Mouse (Mus musculus): ENCODE results near the gene Olfr411. TPM values are rescaled to one million over a fixed set of nuclear protein-coding genes. Genes with fewer than 3 reads are reported as not detected.
A peak's percentile ranks its signal among the peaks of the same experiment; 100 is the strongest.

Gene Olfr411
- not detected for total RNA-seq (2021)

GRCm38 (mm10) chr11:74352550-74352949, at the start of gene Olfr411:
TSS of gene Olfr411 (minus strand) at chr11:74352650.
- DNase-seq = no peak

DNA sequence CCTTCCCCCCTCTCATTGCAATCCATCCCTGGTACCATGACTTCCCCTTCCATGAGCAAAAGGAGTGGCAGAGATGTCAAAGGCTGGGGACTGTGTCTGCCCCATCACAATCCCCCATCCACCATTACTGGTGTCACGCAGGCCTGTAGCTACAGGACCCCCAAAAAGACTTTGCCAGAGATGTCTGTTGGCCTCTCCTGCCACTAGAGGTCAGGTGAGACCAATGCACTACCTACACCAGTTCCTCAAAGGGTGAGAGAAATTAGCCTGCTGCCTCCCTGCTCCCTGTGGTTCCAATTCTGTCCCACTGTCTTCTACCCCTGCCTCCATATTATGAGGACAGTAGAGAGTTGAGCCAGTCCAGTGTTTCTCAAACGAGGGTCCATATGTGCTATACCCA, 49.7 kb upstream of the Olfr411 start:
- DNase-seq = no peak

GRCm38 (mm10) chr11:74395583-74395982, 43.1 kb upstream of the Olfr411 start:
- DNase-seq = no peak

DNA sequence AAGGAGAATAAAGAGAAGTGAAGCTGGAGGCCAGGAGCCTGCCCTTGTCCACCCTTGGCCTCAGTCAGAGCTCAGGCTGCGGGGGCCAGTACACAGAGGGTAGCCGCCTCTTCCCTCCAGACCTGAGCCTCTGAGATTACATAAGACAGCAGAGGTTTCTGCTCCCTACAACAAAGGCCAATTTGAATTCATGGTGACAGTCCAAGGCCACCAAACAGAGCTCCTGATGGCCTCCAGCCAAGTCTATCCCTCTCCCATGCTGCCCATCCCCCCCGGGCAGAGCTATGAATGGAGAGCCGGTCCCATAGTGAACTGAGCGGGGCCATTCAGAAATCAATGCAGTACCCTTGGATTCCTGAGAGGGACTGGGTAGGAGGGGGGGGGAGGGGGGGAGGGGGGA, 41.0 kb upstream of the Olfr411 start:
- DNase-seq = no peak

- DNase-seq = no peak
These were observed 40.5 kb upstream of the Olfr411 start for GRCm38 (mm10) chr11:74392903-74393302.

DNA sequence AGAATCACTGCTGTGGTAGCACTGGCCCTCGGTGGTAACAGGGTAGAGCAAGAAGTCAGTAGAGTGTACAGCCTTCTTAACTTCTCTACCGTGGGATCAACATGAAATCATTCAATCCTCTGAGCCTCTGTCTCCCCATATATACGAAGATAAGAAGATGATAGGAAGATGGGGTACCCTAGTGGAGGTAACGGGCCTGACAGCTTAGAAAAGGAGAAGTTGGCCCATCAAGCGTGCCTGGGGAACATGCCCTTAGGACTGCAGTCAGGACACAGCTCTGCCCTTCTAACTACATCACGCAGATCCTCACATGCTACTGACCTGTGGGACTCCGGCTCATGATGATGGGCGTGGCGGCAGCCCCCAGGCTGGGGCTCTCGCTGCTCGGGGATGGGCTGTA, 39.4 kb upstream of the Olfr411 start:
- no peak for DNase-seq

GRCm38 (mm10) chr11:74387203-74387602, 34.8 kb upstream of the Olfr411 start:
- no peak for DNase-seq

- peak in 1 of 2 experiments; percentile 26 for DNase-seq
These were observed 33.2 kb upstream of the Olfr411 start for GRCm38 (mm10) chr11:74385674-74386073.

DNA sequence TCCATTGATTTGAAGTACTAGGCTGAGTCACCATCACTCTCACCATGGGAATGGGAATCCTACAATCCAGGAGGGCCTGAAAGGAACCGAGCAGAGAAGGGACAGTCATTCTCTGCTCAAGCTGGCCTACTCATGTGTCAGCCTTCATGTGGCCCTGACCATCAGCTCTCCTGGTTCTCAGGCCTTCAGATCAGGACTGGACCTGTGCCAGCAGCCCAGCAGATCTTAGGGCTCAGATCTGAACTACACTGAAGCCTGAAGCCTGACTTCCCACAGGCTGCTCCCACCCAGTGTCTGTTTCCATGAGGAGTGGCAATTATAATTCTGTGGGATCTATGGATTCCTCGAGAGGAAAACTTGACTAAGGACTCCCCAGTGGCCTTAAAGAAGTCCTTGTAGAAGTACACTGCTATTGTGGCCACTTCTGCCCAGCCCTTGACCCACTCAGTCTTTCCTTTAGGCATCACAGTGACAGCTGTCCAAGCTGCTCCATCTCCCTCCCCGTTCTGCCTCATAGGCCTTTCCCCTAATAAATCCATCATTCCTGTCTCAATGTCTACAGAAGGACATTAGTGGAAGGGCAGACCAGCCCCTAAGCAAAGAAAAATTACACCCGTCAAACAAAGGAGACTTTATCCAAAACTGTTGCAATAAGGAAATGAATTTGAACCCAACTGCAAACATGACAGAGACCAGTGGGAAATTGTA, 26.9 kb upstream of the Olfr411 start:
- DNase-seq = no peak

GRCm38 (mm10) chr11:74376847-74377246, 24.4 kb upstream of the Olfr411 start:
- peak; percentile 54 to 55 for DNase-seq

DNA sequence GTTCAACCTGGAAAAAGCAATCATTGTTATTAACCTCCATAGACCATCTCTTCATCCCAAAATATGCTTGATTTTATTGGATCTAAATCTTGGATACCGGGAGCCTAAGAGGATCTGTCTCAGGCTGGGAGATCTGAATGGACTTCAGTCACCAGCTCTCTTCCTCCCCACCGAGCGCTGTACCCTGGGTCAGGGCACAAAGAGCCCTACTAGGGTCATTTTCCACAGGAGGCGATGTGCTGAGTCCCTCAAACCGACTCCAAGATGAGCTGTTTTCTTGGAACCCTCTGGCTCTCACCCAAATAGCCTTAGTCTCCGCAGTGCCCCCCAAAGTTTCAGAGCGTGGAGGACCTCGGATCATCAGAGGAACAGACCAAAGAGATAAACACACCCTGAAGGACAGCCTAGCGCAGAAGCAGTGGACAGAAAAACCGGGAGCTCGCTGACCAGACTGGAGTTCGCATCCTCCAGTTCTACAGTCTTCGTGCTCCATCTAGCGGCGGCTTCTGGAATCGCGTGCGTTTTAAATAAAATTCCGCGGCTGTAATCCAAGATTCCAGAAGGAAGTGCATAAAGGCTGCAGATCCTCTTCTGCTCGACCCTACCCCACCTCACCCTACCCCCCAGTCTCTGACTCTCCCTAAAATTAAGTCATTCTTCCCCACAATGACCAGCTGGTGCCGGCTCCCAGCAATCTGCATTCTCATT, 19.1 kb upstream of the Olfr411 start:
- DNase-seq = peak; percentile 75 to 79

GRCm38 (mm10) chr11:74361769-74362168, 9.3 kb upstream of the Olfr411 start, which contains the start of gene Olfr412:
TSS of gene Olfr412 (plus strand) at chr11:74362069.
- no peak for DNase-seq

DNA sequence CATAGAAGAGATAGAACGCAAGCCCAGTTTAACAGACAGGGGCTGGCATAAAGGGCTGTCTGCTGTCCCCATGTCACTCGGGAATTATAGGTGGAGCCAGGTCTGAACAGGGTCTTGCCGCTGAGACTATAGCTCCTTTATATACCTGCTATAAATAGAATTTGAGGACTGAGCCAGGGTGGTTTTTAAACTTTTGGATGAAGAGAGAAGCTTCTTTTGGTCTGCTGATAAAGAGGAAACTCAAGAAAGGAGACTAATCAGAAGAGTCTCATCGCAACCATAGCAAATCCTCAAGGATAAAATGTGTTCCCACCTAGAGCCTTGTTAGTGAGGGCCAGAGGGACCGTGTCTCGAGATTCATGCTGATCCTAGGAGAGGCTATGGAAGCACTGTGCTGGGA, 14.5 kb downstream of the Olfr411 start, which contains the start of gene Olfr410:
Gene Olfr410, minus strand, starts transcription at position 101 of the 400 bp plus-strand sequence.
- DNase-seq = no peak

DNA sequence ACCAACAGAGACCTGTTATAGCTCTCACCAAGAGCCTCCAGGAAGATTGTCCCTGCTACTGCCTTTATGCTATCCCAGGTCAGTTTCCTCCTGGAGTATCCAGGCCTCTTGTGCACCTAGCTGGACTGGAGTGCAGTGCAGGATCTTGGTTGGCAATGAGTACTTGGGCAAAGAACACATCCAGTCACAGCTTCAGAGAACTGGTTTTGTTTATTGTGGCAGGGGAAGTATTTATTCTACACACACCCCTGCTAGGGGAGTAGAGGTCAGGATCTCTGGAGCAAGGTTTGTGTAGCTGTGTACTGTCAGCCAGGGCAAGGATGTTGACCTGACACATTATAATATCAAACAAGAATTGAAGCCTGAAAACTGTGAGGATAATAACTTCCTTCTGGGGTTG, 23.7 kb downstream of the Olfr411 start:
- DNase-seq = no peak

GRCm38 (mm10) chr11:74326044-74326443, 26.4 kb downstream of the Olfr411 start:
- no peak for DNase-seq

Other genes with a start within 250 kb of the Olfr411 start
- not detected for gene Olfr401, start 238.9 kb downstream of the Olfr411 start, total RNA-seq (2021)
- gene Olfr402, start 199.1 kb downstream of the Olfr411 start, total RNA-seq (2021) = not detected
- not detected for gene Olfr403, start 166.4 kb downstream of the Olfr411 start, total RNA-seq (2021)
- not detected for gene Olfr43, start 141.3 kb downstream of the Olfr411 start, total RNA-seq (2021)
- gene Olfr406, start 92.8 kb downstream of the Olfr411 start, total RNA-seq (2021) = not detected
- gene Olfr59, start 68.9 kb downstream of the Olfr411 start, total RNA-seq (2021) = not detected
- not detected for gene Olfr410, start 14.6 kb downstream of the Olfr411 start, total RNA-seq (2021)
- not detected for gene Olfr412, start 9.4 kb upstream of the Olfr411 start, total RNA-seq (2021)